Mouse (Mus musculus) inflammation-experienced regulatory T-cells, adult 6 months (primary cell): Measurements from ENCODE around the gene Olfr992. TPM values are rescaled to one million over a fixed set of nuclear protein-coding genes. Genes with fewer than 3 reads are reported as not detected.
"Not testable (repeated sequence)": the region's sequence is repeated elsewhere in the genome, so short reads cannot be mapped to it uniquely, and the experiment has no call there.

Experiments
- ATAC-seq: one replicate; pipeline ENCODE4 v1.8.0; 2017
- polyA plus RNA-seq, 3 experiments: library from polyadenylated mRNA; unstranded; fragments of 100-300 nt; shearing (Covaris generic); gene quantifications; one replicate each; pipeline ENCODE4 v1.2.1; 2017

Olfr992 gene
- not detected for polyA plus RNA-seq

DNA sequence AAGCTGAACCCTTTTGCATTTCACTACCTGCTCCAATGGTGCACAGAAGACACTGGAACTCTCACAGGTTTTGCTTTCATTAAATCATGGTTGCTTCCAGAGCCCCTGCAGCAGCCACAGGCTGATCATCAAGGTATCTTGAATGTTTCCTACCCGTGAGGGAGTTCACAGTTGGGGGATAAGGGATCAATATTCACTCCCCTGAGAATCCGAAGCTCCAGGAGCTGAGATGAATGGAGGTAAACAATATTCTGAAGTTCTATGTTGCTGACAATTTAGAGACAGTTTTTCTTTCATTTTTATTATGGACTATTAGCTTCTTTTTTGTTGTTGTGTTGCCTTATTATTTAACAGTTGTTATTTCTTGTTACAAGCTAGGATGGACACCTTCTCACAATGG is at the start of gene Olfr992:
Gene Olfr992, minus strand, starts transcription at position 101 of the 400 bp plus-strand sequence.
- ATAC-seq = no peak

DNA sequence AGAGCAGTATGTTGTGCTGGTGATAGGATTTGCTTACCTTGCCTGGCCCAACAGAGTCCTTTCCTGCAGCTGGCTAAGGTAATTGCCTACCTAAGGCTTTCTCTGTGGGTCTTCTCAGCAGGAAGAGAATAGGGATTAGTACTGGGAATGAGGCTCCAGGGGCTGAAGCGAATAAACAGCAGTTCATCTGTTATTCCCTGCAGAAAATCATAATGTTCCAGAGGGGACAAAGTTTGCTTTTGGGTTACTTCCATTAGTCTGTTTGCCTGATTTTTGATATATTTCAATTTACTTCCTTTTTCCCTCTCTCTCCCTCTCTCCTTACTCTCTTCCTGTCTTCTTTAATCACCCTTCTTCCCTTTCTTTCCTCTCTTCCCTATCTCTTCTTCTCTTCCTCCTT is 34.3 kb upstream of the Olfr992 start, which contains the start of gene Olfr995:
Gene Olfr995, minus strand, starts transcription at position 101 of the 400 bp plus-strand sequence.
- no peak for ATAC-seq

DNA sequence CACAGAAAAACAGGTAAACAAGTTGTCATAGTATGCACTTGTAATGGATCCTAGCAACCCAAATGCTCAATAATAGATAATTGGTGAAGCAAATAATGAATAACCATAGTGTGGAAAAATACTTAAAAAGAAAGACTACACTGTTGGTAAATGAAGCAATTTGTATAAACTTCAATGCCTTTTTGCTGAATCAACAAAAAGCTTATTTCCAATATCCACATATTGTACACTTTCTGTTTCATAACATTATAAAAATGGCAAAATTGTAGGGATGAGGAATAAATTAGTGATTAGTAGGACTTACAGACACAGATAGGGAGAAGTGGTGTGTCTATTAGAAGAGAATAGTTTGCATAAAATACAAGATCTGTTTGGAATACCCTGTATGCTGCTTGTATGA is 33.3 kb upstream of the Olfr992 start:
- no peak for ATAC-seq

DNA sequence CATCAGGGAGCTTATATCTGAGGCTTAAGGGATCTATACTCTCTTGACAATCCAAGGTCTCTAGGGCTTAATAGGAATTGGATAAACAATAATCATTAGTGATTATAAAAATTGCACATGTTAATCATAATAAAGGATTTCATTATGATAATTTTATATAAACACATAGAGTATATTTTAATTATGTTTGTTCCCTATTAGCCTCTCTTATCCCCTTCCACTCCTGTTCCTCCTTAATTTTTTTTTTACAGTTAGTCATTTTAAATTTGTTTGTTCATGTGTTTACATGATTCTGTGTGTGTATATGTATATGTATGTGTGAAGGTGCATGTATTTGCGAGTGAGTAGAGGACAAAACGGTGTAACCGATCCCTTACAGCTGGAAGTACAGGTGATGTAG is 27.1 kb upstream of the Olfr992 start, which contains the start of gene Olfr994:
Gene Olfr994, minus strand, starts transcription at position 101 of the 400 bp plus-strand sequence.
- ATAC-seq = no peak

DNA sequence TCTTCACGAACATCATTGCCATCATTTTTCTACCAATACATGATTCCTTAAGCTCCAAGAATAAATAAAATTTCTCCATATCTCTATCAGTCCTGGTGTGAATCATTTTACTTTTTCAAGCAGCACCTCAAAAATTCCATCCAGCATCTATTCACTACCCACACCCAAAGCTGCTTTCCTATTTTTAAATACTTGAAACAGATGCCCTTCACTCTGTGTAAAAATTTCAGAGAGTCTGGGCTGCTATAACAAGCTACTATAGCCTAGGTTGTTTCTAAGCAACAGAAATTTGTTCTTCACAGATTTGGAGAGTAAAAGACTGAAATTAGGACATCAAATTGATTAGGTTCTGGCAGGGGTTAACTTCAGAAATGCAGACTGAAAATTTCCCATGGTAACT is 16.6 kb upstream of the Olfr992 start:
- ATAC-seq = no peak

DNA sequence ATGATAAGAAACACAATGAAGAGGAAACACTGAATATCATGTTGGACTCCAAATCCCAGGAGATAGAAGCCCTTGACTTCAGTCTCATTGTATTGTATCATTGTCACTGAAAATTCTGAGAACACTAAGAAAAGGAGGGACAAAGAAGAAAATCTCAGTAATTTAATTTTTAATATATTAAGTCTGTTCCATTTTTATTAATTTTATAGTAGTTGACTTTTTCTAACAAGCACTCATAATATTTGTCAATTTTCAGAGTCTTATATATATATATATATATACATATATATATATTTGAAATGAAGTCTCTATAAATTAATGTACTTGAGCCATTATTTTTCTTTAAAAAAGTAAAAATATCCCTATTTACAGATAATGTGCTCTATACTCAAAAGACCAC is 5.5 kb upstream of the Olfr992 start, which contains the start of gene Olfr993:
Gene Olfr993, minus strand, starts transcription at position 101 of the 400 bp plus-strand sequence.
- no peak for ATAC-seq

DNA sequence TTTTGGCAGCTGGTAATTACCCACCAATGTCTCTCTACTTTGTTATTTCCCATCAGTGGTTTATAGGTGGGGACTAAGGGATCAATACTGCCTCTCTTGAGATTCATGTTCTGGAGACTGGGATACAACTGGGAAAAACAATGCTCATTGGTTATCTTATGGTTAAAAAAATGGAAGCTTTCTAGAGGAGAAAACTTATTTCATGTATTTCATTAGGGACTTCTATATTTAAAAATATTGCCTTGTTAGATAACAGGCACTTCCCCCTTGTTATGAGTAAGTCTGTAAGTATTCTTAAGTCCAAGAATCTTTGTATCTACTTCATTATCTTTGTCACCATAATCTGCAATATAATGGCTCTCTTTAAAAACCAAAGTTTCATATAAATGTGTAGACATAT is 46.1 kb downstream of the Olfr992 start, which contains the start of gene Olfr988:
Gene Olfr988, minus strand, starts transcription at position 101 of the 400 bp plus-strand sequence.
- not testable (repeated sequence) for ATAC-seq

Other genes with a start within 250 kb of the Olfr992 start
- not detected for gene Lrrc55, start 212.3 kb downstream of the Olfr992 start, polyA plus RNA-seq
- not detected for gene Olfr987, start 70.2 kb downstream of the Olfr992 start, polyA plus RNA-seq
- not detected for gene Olfr988, start 46.2 kb downstream of the Olfr992 start, polyA plus RNA-seq
- gene Olfr993, start 5.4 kb upstream of the Olfr992 start, polyA plus RNA-seq = not detected
- gene Olfr994, start 27.0 kb upstream of the Olfr992 start, polyA plus RNA-seq = not detected
- gene Olfr995, start 34.2 kb upstream of the Olfr992 start, polyA plus RNA-seq = not detected
- gene 4833423E24Rik, start 109.6 kb upstream of the Olfr992 start, polyA plus RNA-seq = not detected
- gene Olfr996, start 169.7 kb upstream of the Olfr992 start, polyA plus RNA-seq = not detected
- gene Olfr998, start 179.5 kb upstream of the Olfr992 start, polyA plus RNA-seq = not detected
- not detected for gene Olfr1000, start 202.4 kb upstream of the Olfr992 start, polyA plus RNA-seq
- not detected for gene Olfr1002, start 241.2 kb upstream of the Olfr992 start, polyA plus RNA-seq